Mouse (Mus musculus) large intestine, adult 2 months (tissue): ENCODE data around the gene Ppp6r3. TPM values are rescaled to one million over a fixed set of nuclear protein-coding genes. Genes with fewer than 3 reads are reported as not detected.

ENCODE experiments used
- polyA plus RNA-seq: library from polyadenylated mRNA; depleted of rRNA; stranded (reverse); fragments of >200 nt; gene quantifications from 2 replicates; pipeline ENCODE4 v1.2.3, GENCODE M21; 2012; rRNA removed

Gene Ppp6r3
- polyA plus RNA-seq, 1 experiment: 41.1 TPM

Other genes starting within 250 kb of the Ppp6r3 start
- gene Tesmin, start 186.9 kb downstream of the Ppp6r3 start, polyA plus RNA-seq: 0.11 and 0.14 TPM in 2 replicates
- 18.5 and 36.9 TPM in 2 replicates for gene Gal, start 161.2 kb downstream of the Ppp6r3 start, polyA plus RNA-seq
- 37.1 and 46.7 TPM in 2 replicates for gene Lrp5, start 110.8 kb upstream of the Ppp6r3 start, polyA plus RNA-seq
- 36.3 and 128 TPM in 2 replicates for gene 1810055G02Rik, start 132.5 kb upstream of the Ppp6r3 start, polyA plus RNA-seq
- gene Kmt5b, start 191.7 kb upstream of the Ppp6r3 start, polyA plus RNA-seq: 9.9 and 15.8 TPM in 2 replicates